Mouse (Mus musculus): Measurements from ENCODE around the gene Iqsec1. TPM values are rescaled to one million over a fixed set of nuclear protein-coding genes. Genes with fewer than 3 reads are reported as not detected.
A peak's percentile ranks its signal among the peaks of the same experiment; 100 is the strongest.

Iqsec1 gene
- total and polyA plus RNA-seq, 3 experiments = 17.0 to 90.4 (median 83.5) TPM

DNA sequence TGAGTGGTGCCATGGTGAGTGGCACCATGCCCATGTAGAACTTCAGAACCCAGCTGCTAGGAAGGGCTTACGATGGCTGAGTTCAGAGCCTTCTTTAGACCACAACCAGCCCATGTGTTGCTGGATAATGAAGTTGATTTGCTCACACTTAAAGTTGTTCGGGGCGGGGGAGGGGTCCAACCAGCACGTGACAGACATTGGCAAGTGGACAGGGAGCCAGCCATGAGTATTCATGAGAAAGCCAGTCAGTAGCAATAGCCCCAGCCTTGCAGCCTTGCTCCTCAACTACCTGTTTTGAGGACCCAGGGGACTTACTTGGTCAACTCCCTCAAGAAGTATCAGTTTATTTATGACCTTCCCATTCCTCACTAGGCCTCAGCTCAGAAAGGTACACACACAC is 343.5 kb downstream of the Iqsec1 start:
- no peak for DNase-seq (ENCODE audit: extremely low read depth)
- H3K9me3 ChIP-seq (replicated peaks; ENCODE audit: low read length) = peaks cover 5% of the 10 kb centered on the region
- in situ Hi-C loops (cut with MboI; ENCODE audit: low pct_ligation_motif_present, low pct_unique_long_range_greater_than_20kb, low sequenced_read_pairs) = no loop called here
- TF ChIP-seq USF2 (conservative IDR thresholded peaks at IDR 0.05; ENCODE audit: low read depth, low read length) (no peak), BHLHE40 (IDR thresholded peaks at IDR 0.05; ENCODE audit: low read depth, low read length) (0 out of 2 replicates have a peak, but pooled peaks have one; percentile 16), POLR2AphosphoS2 (IDR thresholded peaks at IDR 0.05; ENCODE audit: low read depth, low read length) (no peak)
- peaks cover 20% of the 10 kb centered on the region for H3K27me3 ChIP-seq (replicated peaks)
- H3K27ac ChIP-seq (ENCODE audit: insufficient read depth, low read depth) = no peak overlapping the region
- dilution Hi-C loops (cut with MboI; ENCODE audit: extremely low pct_ligation_motif_present, extremely low pct_unique_long_range_greater_than_20kb, low sequenced_read_pairs) = no loop called here
- H3K36me3 ChIP-seq (replicated peaks in 1 of 2; ENCODE audit: control insufficient read depth in 1 of 2, insufficient read depth in 1 of 2, low read length in 1 of 2) = no peaks in the 10 kb centered on the region
- H3K79me2 ChIP-seq (replicated peaks; ENCODE audit: control insufficient read depth, extremely low read depth, insufficient read depth, poor library complexity, severe bottlenecking) = no peaks in the 10 kb centered on the region
- H3K4me1 ChIP-seq (ENCODE audit: control insufficient read depth in 1 of 2, insufficient read depth in 2 of 2) = peaks cover 0 to 12% of the 10 kb centered on the region in 2 experiments; a peak in 2 of 4 replicates
- no peak overlapping the region for H3K4me2 ChIP-seq (ENCODE audit: insufficient read depth, low read depth, poor library complexity, severe bottlenecking)
- H3K4me3 ChIP-seq (replicated peaks in 1 of 3; ENCODE audit: low read depth in 2 of 3, low read length in 2 of 3, poor library complexity in 1 of 3) = no peak overlapping the region
- H3K9ac ChIP-seq (ENCODE audit: insufficient read depth, low read depth) = no peak overlapping the region

DNA sequence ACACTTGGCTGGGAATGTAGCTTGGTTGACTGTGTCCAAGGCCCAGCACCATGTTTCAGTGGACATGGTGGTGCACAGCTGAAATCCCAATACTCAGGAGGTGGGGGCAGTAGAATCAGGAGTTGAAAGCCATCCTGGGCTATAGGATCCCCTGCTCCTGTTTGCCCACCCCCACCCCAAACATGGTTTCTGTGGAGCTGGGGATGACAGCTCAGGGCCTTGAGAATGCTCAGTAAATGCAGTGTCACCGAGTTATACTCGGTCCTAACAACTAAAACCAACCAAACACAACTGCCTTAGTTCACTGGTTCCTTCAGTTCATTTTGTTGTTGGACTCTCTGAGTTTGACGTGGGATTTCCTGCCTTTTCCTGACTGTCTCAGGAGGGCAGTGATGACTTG is 345.4 kb downstream of the Iqsec1 start:
- peaks cover 15% of the 10 kb centered on the region for H3K27me3 ChIP-seq (replicated peaks)
- no peak overlapping the region for H3K27ac ChIP-seq (ENCODE audit: insufficient read depth, low read depth)
- no peak overlapping the region for H3K4me3 ChIP-seq (replicated peaks in 1 of 3; ENCODE audit: low read depth in 2 of 3, low read length in 2 of 3, poor library complexity in 1 of 3)
- in situ Hi-C loops (cut with MboI; ENCODE audit: low pct_ligation_motif_present, low pct_unique_long_range_greater_than_20kb, low sequenced_read_pairs) = no loop called here
- TF ChIP-seq USF2 (conservative IDR thresholded peaks at IDR 0.05; ENCODE audit: low read depth, low read length) (no peak), ETS1 (conservative IDR thresholded peaks at IDR 0.05; ENCODE audit: low read depth, low read length) (no peak), MYC (IDR thresholded peaks at IDR 0.05; ENCODE audit: low read depth, low read length) (no peak), ZNF384 (IDR thresholded peaks at IDR 0.05; ENCODE audit: low read depth, low read length) (no peak), ZC3H11A (IDR thresholded peaks at IDR 0.05; ENCODE audit: low read depth, low read length) (no peak), MAFK (IDR thresholded peaks at IDR 0.05; ENCODE audit: insufficient replicate concordance, low read length) (no peak), NRF1 (IDR thresholded peaks at IDR 0.05; ENCODE audit: low read depth, low read length) (no peak), MXI1 (IDR thresholded peaks at IDR 0.05; ENCODE audit: low read depth, low read length) (no peak), JUND (conservative IDR thresholded peaks at IDR 0.05; ENCODE audit: low read depth, low read length) (no peak), HCFC1 (IDR thresholded peaks at IDR 0.05; ENCODE audit: low read depth, low read length) (no peak), GABPA (IDR thresholded peaks at IDR 0.05; ENCODE audit: insufficient replicate concordance, low read depth, low read length) (no peak), ZKSCAN1 (IDR thresholded peaks at IDR 0.05; ENCODE audit: borderline replicate concordance, low read depth, low read length) (no peak), MEF2A (IDR thresholded peaks at IDR 0.05; ENCODE audit: borderline replicate concordance, low read depth, low read length) (no peak), JUN (IDR thresholded peaks at IDR 0.05; ENCODE audit: insufficient read depth, low read depth, low read length) (no peak), CTCF (conservative IDR thresholded peaks at IDR 0.05 in 1 of 2, IDR thresholded peaks at IDR 0.05 in 1 of 2; ENCODE audit: low read depth in 2 of 2, low read length in 2 of 2) (no peak)
- peaks cover 5% of the 10 kb centered on the region for H3K9me3 ChIP-seq (replicated peaks; ENCODE audit: low read length)
- H3K4me1 ChIP-seq (ENCODE audit: control insufficient read depth in 1 of 2, insufficient read depth in 2 of 2) = peaks cover 0 to 12% of the 10 kb centered on the region in 2 experiments; a peak in 2 of 4 replicates
- H3K4me2 ChIP-seq (ENCODE audit: insufficient read depth, low read depth, poor library complexity, severe bottlenecking) = no peak overlapping the region
- no peak overlapping the region for H3K9ac ChIP-seq (ENCODE audit: insufficient read depth, low read depth)
- DNase-seq (ENCODE audit: extremely low read depth) = no peak
- no peaks in the 10 kb centered on the region for H3K36me3 ChIP-seq (replicated peaks in 1 of 2; ENCODE audit: control insufficient read depth in 1 of 2, insufficient read depth in 1 of 2, low read length in 1 of 2)
- H3K79me2 ChIP-seq (replicated peaks; ENCODE audit: control insufficient read depth, extremely low read depth, insufficient read depth, poor library complexity, severe bottlenecking) = no peaks in the 10 kb centered on the region
- dilution Hi-C loops (cut with MboI; ENCODE audit: extremely low pct_ligation_motif_present, extremely low pct_unique_long_range_greater_than_20kb, low sequenced_read_pairs) = no loop called here
